Mouse (Mus musculus): ENCODE data around the gene Dnajc28.

GRCm38 (mm10) chr16:91578980-91579720 is 39.7 kb downstream of the Dnajc28 start:
- TF ChIP-seq EP300 (IDR thresholded peaks at IDR 0.05; ENCODE audit: low read depth) (no peak), CTCF (IDR thresholded peaks at IDR 0.05; ENCODE audit: low read depth) (no peak)
